Mouse (Mus musculus) adrenal gland, postnatal 14 days (tissue): Measurements from ENCODE around the gene Cpd. TPM values are rescaled to one million over a fixed set of nuclear protein-coding genes. Genes with fewer than 3 reads are reported as not detected.
A peak's percentile ranks its signal among the peaks of the same experiment; 100 is the strongest.

ENCODE experiments used
- DNase-seq: peaks from one replicate; pipeline ENCODE4 v3.0.0; 2021; ENCODE audit warnings: mixed read lengths
- total RNA-seq: library from RNA; stranded (reverse); gene quantifications from 2 replicates; pipeline ENCODE4 v1.2.3, GENCODE M21; 2021

The Cpd gene
- total RNA-seq, 1 experiment from 2014 or later: 43.5 TPM

- peak; percentile 66 for DNase-seq
Observed at GRCm38 (mm10) chr11:76789252-76789651, 57.6 kb downstream of the Cpd start.

- no peak for DNase-seq
Observed at GRCm38 (mm10) chr11:76775533-76775932, 71.3 kb downstream of the Cpd start.

GRCm38 (mm10) chr11:76773811-76774210 is 73.0 kb downstream of the Cpd start:
- no peak for DNase-seq

- DNase-seq: no peak
Observed at GRCm38 (mm10) chr11:76770566-76770965, 76.3 kb downstream of the Cpd start.

- no peak for DNase-seq
Observed at GRCm38 (mm10) chr11:76763741-76764122, 83.1 kb downstream of the Cpd start.

- peak; percentile 95 for DNase-seq
Observed at GRCm38 (mm10) chr11:76763053-76763740, 83.6 kb downstream of the Cpd start, which contains the start of gene Gosr1. Gene Gosr1 (minus strand): TSS chr11:76763579.

GRCm38 (mm10) chr11:76752276-76752675 is 94.5 kb downstream of the Cpd start:
- no peak for DNase-seq

GRCm38 (mm10) chr11:76748819-76749218 is 98.0 kb downstream of the Cpd start:
- DNase-seq: no peak

GRCm38 (mm10) chr11:76745921-76746320 is 100.9 kb downstream of the Cpd start:
- DNase-seq: no peak

- peak; percentile 47 for DNase-seq
Observed at GRCm38 (mm10) chr11:76744550-76744949, 102.3 kb downstream of the Cpd start.

GRCm38 (mm10) chr11:76742511-76742910 is 104.3 kb downstream of the Cpd start:
- no peak for DNase-seq

- DNase-seq: peak; percentile 44
Observed at GRCm38 (mm10) chr11:76739125-76739524, 107.7 kb downstream of the Cpd start.

- DNase-seq: no peak
Observed at GRCm38 (mm10) chr11:76735753-76736324, 111.0 kb downstream of the Cpd start.

GRCm38 (mm10) chr11:76734560-76734959 is 112.3 kb downstream of the Cpd start:
- DNase-seq: no peak

- DNase-seq: no peak
Observed at GRCm38 (mm10) chr11:76730650-76731049, 116.2 kb downstream of the Cpd start.

Other genes with a start within 250 kb of the Cpd start
- gene Abr, start 224.7 kb downstream of the Cpd start, total RNA-seq: 44.2 and 49.0 TPM in 2 replicates
- gene Bhlha9, start 174.5 kb downstream of the Cpd start, total RNA-seq: not detected in 2 replicates
- 40.3 and 75.9 TPM in 2 replicates for gene Trarg1, start 167.2 kb downstream of the Cpd start, total RNA-seq
- gene Gosr1, start 83.4 kb downstream of the Cpd start, total RNA-seq: 64.2 and 67.3 TPM in 2 replicates
- gene Tmigd1, start 55.1 kb upstream of the Cpd start, total RNA-seq: 0.78 and 1.3 TPM in 2 replicates
- gene Blmh, start 77.8 kb upstream of the Cpd start, total RNA-seq: 54.2 and 56.1 TPM in 2 replicates
- 37.1 and 38.4 TPM in 2 replicates for gene Slc6a4, start 151.6 kb upstream of the Cpd start, total RNA-seq
- gene Nsrp1, start 231.4 kb upstream of the Cpd start, total RNA-seq: 25.3 and 28.2 TPM in 2 replicates